Mouse (Mus musculus) embryonic fibroblast, embryonic 13.5 days (primary cell): ENCODE measurements around the gene Kcnh3. TPM values are rescaled to one million over a fixed set of nuclear protein-coding genes. Genes with fewer than 3 reads are reported as not detected.

ENCODE experiments used
- H3K27ac ChIP-seq: 2 replicates; pipeline ENCODE4 v1.5.1; 2012; ENCODE audit warnings: low read length, control low read depth, inconsistent platforms; ENCODE audit not compliant: insufficient read depth
- H3K4me1 ChIP-seq: 2 replicates; pipeline ENCODE4 v1.6.1; 2011; ENCODE audit warnings: low read length; ENCODE audit not compliant: control insufficient read depth, insufficient read depth
- H3K4me3 ChIP-seq: 2 replicates; pipeline ENCODE4 v1.5.1; 2011; ENCODE audit warnings: mild to moderate bottlenecking, control low read depth, low read length; ENCODE audit not compliant: insufficient read depth
- CTCF ChIP-seq: IDR thresholded peaks from 2 replicates; pipeline ENCODE4 v1.5.1; 2011; ENCODE audit warnings: mild to moderate bottlenecking, control low read depth, low read length, moderate library complexity, borderline replicate concordance; ENCODE audit not compliant: insufficient read depth
- POLR2A ChIP-seq: IDR thresholded peaks from 2 replicates; pipeline ENCODE4 v1.6.1; 2011; ENCODE audit warnings: low read depth, mild to moderate bottlenecking, control low read depth, low read length, moderate library complexity
- polyA plus RNA-seq: library from polyadenylated mRNA; stranded (reverse); fragments of >200 nt; gene quantifications from 2 replicates; pipeline ENCODE4 v1.2.4, GENCODE M21; 2011; ENCODE audit warnings: low read depth; ENCODE audit not compliant: missing spikeins, insufficient read length

Gene Kcnh3
- polyA plus RNA-seq, 1 experiment: 0.40 TPM

GRCm38 (mm10) chr15:99253772-99254171 lies 29.1 kb downstream of the Kcnh3 start:
- no peak for TF ChIP-seq POLR2A
- no peak for TF ChIP-seq CTCF
- no peak overlapping the region for H3K27ac ChIP-seq
- H3K4me1 ChIP-seq: peaks cover 5% of the 10 kb centered on the region
- no peak overlapping the region for H3K4me3 ChIP-seq

- TF ChIP-seq POLR2A (no peak), CTCF (no peak)
- no peak overlapping the region for H3K27ac ChIP-seq
- peaks cover 5% of the 10 kb centered on the region for H3K4me1 ChIP-seq
- no peak overlapping the region for H3K4me3 ChIP-seq
Measured at GRCm38 (mm10) chr15:99254477-99255005, 29.9 kb downstream of the Kcnh3 start.

GRCm38 (mm10) chr15:99255241-99255749 lies 30.6 kb downstream of the Kcnh3 start:
- Histone ChIP-seq H3K4me3 (no peak overlapping the region), H3K4me1 (peaks cover 5% of the 10 kb centered on the region), H3K27ac (no peak overlapping the region)
- no peak for TF ChIP-seq POLR2A
- no peak for TF ChIP-seq CTCF

DNA sequence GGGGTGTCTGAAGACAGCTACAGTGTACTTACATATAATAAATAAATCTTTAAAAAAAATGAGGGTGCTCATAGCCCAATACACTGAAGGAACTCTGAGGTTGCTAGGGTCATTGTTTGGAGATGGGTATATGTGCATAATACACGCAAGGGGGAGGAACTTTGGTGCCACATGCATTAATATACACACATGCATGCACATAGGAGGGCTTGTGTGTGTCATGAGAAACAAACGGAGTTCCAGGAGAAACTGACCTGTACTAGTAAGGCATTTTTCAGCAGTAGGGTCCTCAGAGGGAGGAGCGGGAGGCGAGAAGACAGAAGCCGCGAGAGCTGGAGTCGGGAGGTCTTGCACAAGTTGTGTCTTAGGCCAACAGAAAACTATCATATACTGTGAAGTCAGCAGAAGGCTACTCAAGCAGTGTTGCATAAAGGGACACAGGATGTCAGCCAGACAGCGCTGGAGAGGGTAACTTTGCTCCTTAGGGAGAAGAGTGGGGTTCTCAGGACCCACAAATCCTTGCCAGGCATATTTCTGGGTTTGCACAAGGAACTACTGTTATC lies 34.6 kb downstream of the Kcnh3 start:
- no peak overlapping the region for H3K4me3 ChIP-seq
- H3K4me1 ChIP-seq: no peaks in the 10 kb centered on the region
- no peak overlapping the region for H3K27ac ChIP-seq
- TF ChIP-seq POLR2A: no peak
- TF ChIP-seq CTCF: no peak

- Histone ChIP-seq H3K4me1 (no peaks in the 10 kb centered on the region), H3K27ac (peak overlapping the region; percentile 12; the same call in 1 of the 2 replicates), H3K4me3 (no peak overlapping the region; the same call in 1 of the 2 replicates)
- TF ChIP-seq POLR2A: peak; percentile 51
- no peak for TF ChIP-seq CTCF
Measured at GRCm38 (mm10) chr15:99259730-99260252, 35.1 kb downstream of the Kcnh3 start.

- TF ChIP-seq CTCF: no peak
- no peak for TF ChIP-seq POLR2A
- Histone ChIP-seq H3K4me1 (no peaks in the 10 kb centered on the region), H3K4me3 (no peak overlapping the region), H3K27ac (no peak overlapping the region)
Measured at GRCm38 (mm10) chr15:99262702-99263101, 38.0 kb downstream of the Kcnh3 start.

GRCm38 (mm10) chr15:99264363-99264762 lies 39.7 kb downstream of the Kcnh3 start:
- H3K4me3 ChIP-seq: no peak overlapping the region
- no peak for TF ChIP-seq POLR2A
- no peak for TF ChIP-seq CTCF
- H3K27ac ChIP-seq: no peak overlapping the region
- no peaks in the 10 kb centered on the region for H3K4me1 ChIP-seq

GRCm38 (mm10) chr15:99265679-99266078 lies 41.0 kb downstream of the Kcnh3 start:
- no peak overlapping the region for H3K27ac ChIP-seq
- TF ChIP-seq POLR2A: no peak
- TF ChIP-seq CTCF: 0 out of 2 replicates have a peak, but pooled peaks have one; percentile 39
- H3K4me3 ChIP-seq: no peak overlapping the region
- no peaks in the 10 kb centered on the region for H3K4me1 ChIP-seq

- H3K4me3 ChIP-seq: no peak overlapping the region
- H3K27ac ChIP-seq: no peak overlapping the region
- H3K4me1 ChIP-seq: no peaks in the 10 kb centered on the region
- no peak for TF ChIP-seq POLR2A
- no peak for TF ChIP-seq CTCF
Measured at GRCm38 (mm10) chr15:99276095-99276494, 51.4 kb downstream of the Kcnh3 start.

- H3K4me3 ChIP-seq: no peak overlapping the region
- no peaks in the 10 kb centered on the region for H3K4me1 ChIP-seq
- TF ChIP-seq POLR2A (no peak), CTCF (no peak)
- no peak overlapping the region for H3K27ac ChIP-seq
Measured at GRCm38 (mm10) chr15:99278271-99278670, 53.6 kb downstream of the Kcnh3 start.
